Mouse (Mus musculus): ENCODE data around the gene Rap2a. TPM values are rescaled to one million over a fixed set of nuclear protein-coding genes. Genes with fewer than 3 reads are reported as not detected.

Rap2a gene
- total and polyA plus RNA-seq, 3 experiments, result 1.3 to 1.5 (median 1.4) TPM

GRCm38 (mm10) chr14:120544495-120544894 is 66.3 kb downstream of the Rap2a start:
- H3K27me3 ChIP-seq (replicated peaks), result no peaks in the 10 kb centered on the region
- H3K4me1 ChIP-seq (ENCODE audit: control insufficient read depth in 1 of 2, insufficient read depth in 2 of 2), result peaks cover 5 to 7% of the 10 kb centered on the region in 2 experiments
- H3K79me2 ChIP-seq (replicated peaks; ENCODE audit: control insufficient read depth, extremely low read depth, insufficient read depth, poor library complexity, severe bottlenecking), result no peaks in the 10 kb centered on the region
- no peak overlapping the region for H3K9ac ChIP-seq (ENCODE audit: insufficient read depth, low read depth)
- no peak for TF ChIP-seq MEF2A (IDR thresholded peaks at IDR 0.05; ENCODE audit: borderline replicate concordance, low read depth, low read length)
- no peak for TF ChIP-seq ETS1 (conservative IDR thresholded peaks at IDR 0.05; ENCODE audit: low read depth, low read length)
- TF ChIP-seq MAFK (IDR thresholded peaks at IDR 0.05; ENCODE audit: insufficient replicate concordance, low read length), result no peak
- TF ChIP-seq HCFC1 (IDR thresholded peaks at IDR 0.05; ENCODE audit: low read depth, low read length), result no peak
- TF ChIP-seq POLR2A (IDR thresholded peaks at IDR 0.05; ENCODE audit: low read depth, low read length), result no peak
- TF ChIP-seq POLR2AphosphoS2 (IDR thresholded peaks at IDR 0.05; ENCODE audit: low read depth, low read length), result no peak
- TF ChIP-seq CHD2 (IDR thresholded peaks at IDR 0.05; ENCODE audit: low read length), result no peak
- no peak for TF ChIP-seq USF2 (conservative IDR thresholded peaks at IDR 0.05; ENCODE audit: low read depth, low read length)
- no peak for TF ChIP-seq MAX (IDR thresholded peaks at IDR 0.05; ENCODE audit: low read length)
- TF ChIP-seq EP300 (IDR thresholded peaks at IDR 0.05; ENCODE audit: low read length), result no peak
- TF ChIP-seq RAD21 (IDR thresholded peaks at IDR 0.05; ENCODE audit: low read depth, low read length), result no peak
- no peak for TF ChIP-seq UBTF (IDR thresholded peaks at IDR 0.05; ENCODE audit: low read depth, low read length)
- peak overlapping the region; percentile 38; the same call in 1 of the 2 replicates for H3K4me2 ChIP-seq (ENCODE audit: insufficient read depth, low read depth, poor library complexity, severe bottlenecking)
- H3K4me3 ChIP-seq (replicated peaks in 1 of 3; ENCODE audit: low read depth in 2 of 3, low read length in 2 of 3, poor library complexity in 1 of 3), result no peak overlapping the region
- no peaks in the 10 kb centered on the region for H3K9me3 ChIP-seq (replicated peaks; ENCODE audit: low read length)
- no peaks in the 10 kb centered on the region for H3K36me3 ChIP-seq (replicated peaks in 1 of 2; ENCODE audit: control insufficient read depth in 1 of 2, insufficient read depth in 1 of 2, low read length in 1 of 2)
- no peak for DNase-seq (ENCODE audit: extremely low read depth)
- no peak overlapping the region for H3K27ac ChIP-seq (ENCODE audit: insufficient read depth, low read depth)
- in situ Hi-C loops (cut with MboI; ENCODE audit: low pct_ligation_motif_present, low pct_unique_long_range_greater_than_20kb, low sequenced_read_pairs), result no loop called here
- dilution Hi-C loops (cut with MboI; ENCODE audit: extremely low pct_ligation_motif_present, extremely low pct_unique_long_range_greater_than_20kb, low sequenced_read_pairs), result no loop called here

DNA sequence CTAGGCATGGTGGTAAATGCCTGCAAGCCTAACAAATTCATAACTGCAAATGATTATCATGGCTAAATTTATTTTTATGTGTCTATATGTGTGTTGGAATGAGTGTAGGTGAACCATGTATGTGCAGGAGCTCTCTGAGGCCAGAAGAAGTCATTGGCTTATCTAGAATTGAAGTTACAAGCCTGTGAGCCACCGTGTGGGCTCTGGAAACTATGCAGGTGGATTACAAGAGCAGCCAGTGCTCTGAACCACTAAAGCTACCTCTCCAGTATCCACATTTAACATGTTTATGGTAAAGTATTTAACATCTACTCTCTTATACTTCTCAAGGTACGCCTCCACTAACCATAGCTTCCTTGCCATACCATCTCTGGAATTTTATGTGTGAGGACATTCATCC is 66.7 kb downstream of the Rap2a start:
- Histone ChIP-seq H3K27me3 (replicated peaks) (no peaks in the 10 kb centered on the region), H3K4me3 (replicated peaks in 1 of 3; ENCODE audit: low read depth in 2 of 3, low read length in 2 of 3, poor library complexity in 1 of 3) (no peak overlapping the region), H3K4me1 (ENCODE audit: control insufficient read depth in 1 of 2, insufficient read depth in 2 of 2) (peaks cover 3 to 7% of the 10 kb centered on the region in 2 experiments), H3K79me2 (replicated peaks; ENCODE audit: control insufficient read depth, extremely low read depth, insufficient read depth, poor library complexity, severe bottlenecking) (no peaks in the 10 kb centered on the region), H3K4me2 (ENCODE audit: insufficient read depth, low read depth, poor library complexity, severe bottlenecking) (0 out of 2 replicates have a peak overlapping the region, but pooled peaks have one; percentile 38), H3K36me3 (replicated peaks in 1 of 2; ENCODE audit: control insufficient read depth in 1 of 2, insufficient read depth in 1 of 2, low read length in 1 of 2) (no peaks in the 10 kb centered on the region), H3K27ac (ENCODE audit: insufficient read depth, low read depth) (no peak overlapping the region), H3K9ac (ENCODE audit: insufficient read depth, low read depth) (no peak overlapping the region), H3K9me3 (replicated peaks; ENCODE audit: low read length) (no peaks in the 10 kb centered on the region)
- DNase-seq (ENCODE audit: extremely low read depth), result no peak
- TF ChIP-seq E2F4 (IDR thresholded peaks at IDR 0.05; ENCODE audit: insufficient replicate concordance, low read depth, low read length), result no peak
- peak; percentile 19 for TF ChIP-seq RAD21 (IDR thresholded peaks at IDR 0.05; ENCODE audit: low read depth, low read length)
- 0 out of 4 replicates have a peak, but pooled peaks of 1 of the 2 experiments have one; percentile 28 for TF ChIP-seq CTCF (conservative IDR thresholded peaks at IDR 0.05 in 1 of 2, IDR thresholded peaks at IDR 0.05 in 1 of 2; ENCODE audit: low read depth in 2 of 2, low read length in 2 of 2)
- TF ChIP-seq SMC3 (IDR thresholded peaks at IDR 0.05; ENCODE audit: low read depth, low read length), result peak; percentile 21; the same call in 1 of the 2 replicates
- dilution Hi-C loops (cut with MboI; ENCODE audit: extremely low pct_ligation_motif_present, extremely low pct_unique_long_range_greater_than_20kb, low sequenced_read_pairs) (no loop called here), in situ Hi-C loops (cut with MboI; ENCODE audit: low pct_ligation_motif_present, low pct_unique_long_range_greater_than_20kb, low sequenced_read_pairs) (no loop called here)

Other genes starting within 250 kb of the Rap2a start
- 19.6 and 23.9 TPM in 2 replicates for gene Mbnl2, start 202.8 kb upstream of the Rap2a start, total RNA-seq (2012; rRNA removed)
- gene Mbnl2, start 202.8 kb upstream of the Rap2a start, total RNA-seq (2014; rRNA removed), result 23.7 and 23.8 TPM in 2 replicates
- 21.8 and 28.9 TPM in 2 replicates for gene Mbnl2, start 202.8 kb upstream of the Rap2a start, polyA plus RNA-seq (2012; ENCODE audit: insufficient read length, low read depth)

All from CH12.LX (cell line).